Mouse (Mus musculus): ENCODE measurements around the gene Asb5.
"Not testable (repeated sequence)": the region's sequence is repeated elsewhere in the genome, so short reads cannot be mapped to it uniquely, and the experiment has no call there.

Asb5 gene

GRCm38 (mm10) chr8:54529382-54530296 lies at the start of gene Asb5, which contains the start of gene Spcs3:
Gene Asb5 (plus strand): TSS chr8:54529580.
Gene Spcs3 (minus strand): TSS chr8:54529998.
- DNase-seq, result peak; percentile 95

- DNase-seq, result no peak
Observed at GRCm38 (mm10) chr8:54486555-54487273, 42.7 kb upstream of the Asb5 start.

- DNase-seq, result no peak
Observed at GRCm38 (mm10) chr8:54488437-54488836, 40.9 kb upstream of the Asb5 start.

- no peak for DNase-seq
Observed at GRCm38 (mm10) chr8:54491057-54491690, 38.2 kb upstream of the Asb5 start.

- DNase-seq, result no peak
Observed at GRCm38 (mm10) chr8:54491934-54492333, 37.4 kb upstream of the Asb5 start.

- no peak for DNase-seq
Observed at GRCm38 (mm10) chr8:54493110-54493509, 36.3 kb upstream of the Asb5 start.

GRCm38 (mm10) chr8:54493915-54494314 lies 35.5 kb upstream of the Asb5 start:
- no peak for DNase-seq

- no peak for DNase-seq
Observed at GRCm38 (mm10) chr8:54503104-54503503, 26.3 kb upstream of the Asb5 start.

GRCm38 (mm10) chr8:54505060-54505459 lies 24.3 kb upstream of the Asb5 start:
- no peak for DNase-seq

GRCm38 (mm10) chr8:54507428-54508095 lies 21.8 kb upstream of the Asb5 start:
- DNase-seq, result peak; percentile 43

GRCm38 (mm10) chr8:54508096-54508456 lies 21.3 kb upstream of the Asb5 start:
- DNase-seq, result no peak

- DNase-seq, result no peak
Observed at GRCm38 (mm10) chr8:54508814-54509213, 20.6 kb upstream of the Asb5 start.

GRCm38 (mm10) chr8:54509221-54509721 lies 20.1 kb upstream of the Asb5 start:
- peak; percentile 13 for DNase-seq

GRCm38 (mm10) chr8:54511791-54512190 lies 17.6 kb upstream of the Asb5 start:
- no peak for DNase-seq

- DNase-seq, result not testable (repeated sequence)
Observed at GRCm38 (mm10) chr8:54512200-54512599, 17.2 kb upstream of the Asb5 start.

- no peak for DNase-seq
Observed at GRCm38 (mm10) chr8:54518756-54519460, 10.5 kb upstream of the Asb5 start.

- DNase-seq, result no peak
Observed at GRCm38 (mm10) chr8:54520516-54520915, 8.9 kb upstream of the Asb5 start.

GRCm38 (mm10) chr8:54525606-54526005 lies 3.8 kb upstream of the Asb5 start:
- no peak for DNase-seq

GRCm38 (mm10) chr8:54526700-54527099 lies 2.7 kb upstream of the Asb5 start:
- no peak for DNase-seq

GRCm38 (mm10) chr8:54528571-54528970 lies 809 bp upstream of the Asb5 start:
- no peak for DNase-seq

- DNase-seq, result no peak
Observed at GRCm38 (mm10) chr8:54535172-54535571, 5.8 kb downstream of the Asb5 start.

- DNase-seq, result no peak
Observed at GRCm38 (mm10) chr8:54537285-54537684, 7.9 kb downstream of the Asb5 start.

All from cerebellum, adult 11-12 months (tissue).